Mouse (Mus musculus): ENCODE data around the gene Vash2. TPM values are rescaled to one million over a fixed set of nuclear protein-coding genes. Genes with fewer than 3 reads are reported as not detected.

Gene Vash2
- total and polyA plus RNA-seq, 3 experiments, result 0.04 to 0.17 (median 0.16) TPM

DNA sequence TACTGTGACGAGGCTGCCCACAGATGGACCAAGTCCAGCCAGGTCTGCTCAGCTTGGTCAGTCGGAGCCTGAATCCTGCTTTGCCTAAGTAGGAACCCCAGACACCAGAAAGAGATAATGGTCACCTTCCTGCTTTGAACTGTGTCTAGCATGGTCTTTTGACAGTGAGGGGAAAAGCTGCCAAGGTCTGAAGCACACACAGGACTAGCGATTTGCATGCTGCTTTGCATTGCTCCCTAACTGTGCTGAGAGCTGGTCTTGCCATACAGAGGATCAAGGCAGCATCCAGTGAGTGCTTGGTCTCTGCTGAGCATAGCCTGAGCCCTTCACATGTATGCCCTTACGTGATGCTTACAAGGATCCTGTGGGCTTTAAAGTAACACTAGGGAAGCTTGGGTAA is 2.3 kb upstream of the Vash2 start (continued):
- no peak for TF ChIP-seq USF2 (conservative IDR thresholded peaks at IDR 0.05; ENCODE audit: low read depth, low read length)
- TF ChIP-seq SIN3A (IDR thresholded peaks at IDR 0.05; ENCODE audit: low read length), result peak; percentile 58; the same call in 1 of the 2 replicates
- TF ChIP-seq BHLHE40 (IDR thresholded peaks at IDR 0.05; ENCODE audit: low read depth, low read length), result 0 out of 2 replicates have a peak, but pooled peaks have one; percentile 55
- no peak for TF ChIP-seq ZNF384 (IDR thresholded peaks at IDR 0.05; ENCODE audit: low read depth, low read length)
- no peak for TF ChIP-seq KAT2A (IDR thresholded peaks at IDR 0.05; ENCODE audit: insufficient replicate concordance, low read length)
- TF ChIP-seq EP300 (IDR thresholded peaks at IDR 0.05; ENCODE audit: low read length), result peak; percentile 65
- TF ChIP-seq ELF1 (IDR thresholded peaks at IDR 0.05; ENCODE audit: low read depth, low read length), result peak; percentile 44; the same call in 1 of the 2 replicates
- TF ChIP-seq JUN (IDR thresholded peaks at IDR 0.05; ENCODE audit: insufficient read depth, low read depth, low read length), result no peak
- peak; percentile 61; the same call in 1 of the 2 replicates for TF ChIP-seq TCF12 (IDR thresholded peaks at IDR 0.05; ENCODE audit: low read depth, low read length)
- peak; percentile 76 for TF ChIP-seq TBP (conservative IDR thresholded peaks at IDR 0.05; ENCODE audit: low read depth, low read length)
- no peak for TF ChIP-seq POLR2A (IDR thresholded peaks at IDR 0.05; ENCODE audit: low read depth, low read length)
- TF ChIP-seq ZC3H11A (IDR thresholded peaks at IDR 0.05; ENCODE audit: low read depth, low read length), result no peak
- TF ChIP-seq PAX5 (IDR thresholded peaks at IDR 0.05; ENCODE audit: low read length), result no peak
- peak; percentile 36; the same call in 1 of the 2 replicates for TF ChIP-seq NRF1 (IDR thresholded peaks at IDR 0.05; ENCODE audit: low read depth, low read length)

- dilution Hi-C loops (cut with MboI; ENCODE audit: extremely low pct_ligation_motif_present, extremely low pct_unique_long_range_greater_than_20kb, low sequenced_read_pairs), result no loop called here
Measured at GRCm38 (mm10) chr1:190980470-190980869, 1.4 kb upstream of the Vash2 start.

GRCm38 (mm10) chr1:190978511-190979073 is 504 bp downstream of the Vash2 start:
- Histone ChIP-seq H3K4me1 (ENCODE audit: control insufficient read depth in 1 of 2, insufficient read depth in 2 of 2) (peaks cover 11 to 27% of the 10 kb centered on the region in 2 experiments), H3K79me2 (replicated peaks; ENCODE audit: control insufficient read depth, extremely low read depth, insufficient read depth, poor library complexity, severe bottlenecking) (no peaks in the 10 kb centered on the region), H3K36me3 (replicated peaks in 1 of 2; ENCODE audit: control insufficient read depth in 1 of 2, insufficient read depth in 1 of 2, low read length in 1 of 2) (no peaks in the 10 kb centered on the region), H3K4me2 (ENCODE audit: insufficient read depth, low read depth, poor library complexity, severe bottlenecking) (peak overlapping the region; percentile 24; the same call in 1 of the 2 replicates), H3K27me3 (replicated peaks) (peaks cover 7% of the 10 kb centered on the region), H3K9ac (ENCODE audit: insufficient read depth, low read depth) (no peak overlapping the region), H3K4me3 (replicated peaks in 1 of 3; ENCODE audit: low read depth in 2 of 3, low read length in 2 of 3, poor library complexity in 1 of 3) (peak overlapping the region in 1 of 3 experiments; percentile 38), H3K9me3 (replicated peaks; ENCODE audit: low read length) (peaks cover 6% of the 10 kb centered on the region), H3K27ac (ENCODE audit: insufficient read depth, low read depth) (no peak overlapping the region)
- no peak for DNase-seq (ENCODE audit: extremely low read depth)
- no peak for TF ChIP-seq E2F4 (IDR thresholded peaks at IDR 0.05; ENCODE audit: insufficient replicate concordance, low read depth, low read length)
- TF ChIP-seq CHD1 (IDR thresholded peaks at IDR 0.05; ENCODE audit: low read depth, low read length), result no peak
- TF ChIP-seq MAFK (IDR thresholded peaks at IDR 0.05; ENCODE audit: insufficient replicate concordance, low read length), result no peak
- no peak for TF ChIP-seq ZNF384 (IDR thresholded peaks at IDR 0.05; ENCODE audit: low read depth, low read length)
- no peak for TF ChIP-seq UBTF (IDR thresholded peaks at IDR 0.05; ENCODE audit: low read depth, low read length)
- TF ChIP-seq GABPA (IDR thresholded peaks at IDR 0.05; ENCODE audit: insufficient replicate concordance, low read depth, low read length), result no peak
- TF ChIP-seq MAX (IDR thresholded peaks at IDR 0.05; ENCODE audit: low read length), result no peak
- no peak for TF ChIP-seq EP300 (IDR thresholded peaks at IDR 0.05; ENCODE audit: low read length)
- TF ChIP-seq MYC (IDR thresholded peaks at IDR 0.05; ENCODE audit: low read depth, low read length), result no peak
- no peak for TF ChIP-seq NELFE (IDR thresholded peaks at IDR 0.05; ENCODE audit: low read depth, low read length)
- TF ChIP-seq POLR2A (IDR thresholded peaks at IDR 0.05; ENCODE audit: low read depth, low read length), result no peak
- no peak for TF ChIP-seq RCOR1 (conservative IDR thresholded peaks at IDR 0.05; ENCODE audit: low read depth, low read length)
- dilution Hi-C loops (cut with MboI; ENCODE audit: extremely low pct_ligation_motif_present, extremely low pct_unique_long_range_greater_than_20kb, low sequenced_read_pairs), result no loop called here
- in situ Hi-C loops (cut with MboI; ENCODE audit: low pct_ligation_motif_present, low pct_unique_long_range_greater_than_20kb, low sequenced_read_pairs), result no loop called here

More at GRCm38 (mm10) chr1:190980470-190980869, 1.4 kb upstream of the Vash2 start:
- TF ChIP-seq ZC3H11A (IDR thresholded peaks at IDR 0.05; ENCODE audit: low read depth, low read length) (no peak), PAX5 (IDR thresholded peaks at IDR 0.05; ENCODE audit: low read length) (no peak), IRF4 (IDR thresholded peaks at IDR 0.05; ENCODE audit: low read depth, low read length) (peak; percentile 60; the same call in 1 of the 2 replicates), MEF2A (IDR thresholded peaks at IDR 0.05; ENCODE audit: borderline replicate concordance, low read depth, low read length) (0 out of 2 replicates have a peak, but pooled peaks have one; percentile 32), EP300 (IDR thresholded peaks at IDR 0.05; ENCODE audit: low read length) (peak; percentile 63), POLR2AphosphoS2 (IDR thresholded peaks at IDR 0.05; ENCODE audit: low read depth, low read length) (no peak)
- Histone ChIP-seq H3K4me3 (replicated peaks in 1 of 3; ENCODE audit: low read depth in 2 of 3, low read length in 2 of 3, poor library complexity in 1 of 3) (no peak overlapping the region), H3K4me1 (ENCODE audit: control insufficient read depth in 1 of 2, insufficient read depth in 2 of 2) (peaks cover 11 to 27% of the 10 kb centered on the region in 2 experiments), H3K27ac (ENCODE audit: insufficient read depth, low read depth) (no peak overlapping the region), H3K36me3 (replicated peaks in 1 of 2; ENCODE audit: control insufficient read depth in 1 of 2, insufficient read depth in 1 of 2, low read length in 1 of 2) (no peaks in the 10 kb centered on the region), H3K27me3 (replicated peaks) (peaks cover 6% of the 10 kb centered on the region), H3K79me2 (replicated peaks; ENCODE audit: control insufficient read depth, extremely low read depth, insufficient read depth, poor library complexity, severe bottlenecking) (no peaks in the 10 kb centered on the region), H3K9ac (ENCODE audit: insufficient read depth, low read depth) (no peak overlapping the region), H3K4me2 (ENCODE audit: insufficient read depth, low read depth, poor library complexity, severe bottlenecking) (peak overlapping the region; percentile 6; the same call in 1 of the 2 replicates), H3K9me3 (replicated peaks; ENCODE audit: low read length) (peaks cover 6% of the 10 kb centered on the region)
- in situ Hi-C loops (cut with MboI; ENCODE audit: low pct_ligation_motif_present, low pct_unique_long_range_greater_than_20kb, low sequenced_read_pairs), result no loop called here
- no peak for DNase-seq (ENCODE audit: extremely low read depth)
